Mouse (Mus musculus): ENCODE data around the gene Fibcd1. TPM values are rescaled to one million over a fixed set of nuclear protein-coding genes. Genes with fewer than 3 reads are reported as not detected.

Fibcd1 gene
- polyA plus RNA-seq, 1 experiment, result 1.5 TPM

DNA sequence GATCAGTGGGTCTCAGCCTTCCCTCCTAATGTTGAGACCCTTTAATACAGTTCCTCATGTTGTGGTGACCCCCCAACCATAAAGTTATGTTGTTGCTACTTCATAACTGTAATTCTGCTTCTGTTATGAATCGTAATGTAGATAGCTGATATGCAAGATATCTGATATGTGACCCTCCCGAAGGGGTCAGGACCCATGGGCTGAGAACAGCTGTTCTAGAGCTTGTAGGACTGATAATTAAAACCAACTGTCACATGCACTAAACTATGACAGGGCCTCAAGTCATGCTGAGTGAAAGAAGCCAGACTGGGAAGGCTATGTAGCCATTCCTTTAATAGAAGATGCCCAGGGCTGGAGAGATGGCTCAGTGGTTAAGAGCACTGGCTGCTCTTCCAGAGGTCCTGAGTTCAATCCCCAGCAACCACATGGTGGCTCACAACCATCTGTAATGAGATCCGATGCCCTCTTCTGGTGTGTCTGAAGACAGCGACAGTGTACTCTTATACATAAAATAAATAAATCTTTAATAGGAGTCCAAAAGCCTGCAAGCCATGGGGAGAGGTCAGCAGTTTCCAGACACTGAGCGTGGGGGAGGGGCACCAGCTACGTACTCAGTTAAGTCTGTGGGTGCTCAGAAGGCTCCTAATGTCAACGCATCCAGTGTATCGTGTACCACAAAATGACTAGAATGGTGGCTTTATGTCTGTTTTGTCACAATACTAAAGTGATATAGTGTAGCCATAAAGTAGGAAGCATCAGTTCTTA is 22.1 kb upstream of the Fibcd1 start:
- TF ChIP-seq CTCF (IDR thresholded peaks at IDR 0.05; ENCODE audit: borderline replicate concordance, insufficient read depth, low read depth, low read length) (no peak), POLR2A (IDR thresholded peaks at IDR 0.05; ENCODE audit: borderline replicate concordance, insufficient read depth, low read length) (no peak)
- DNase-seq, result no peak
- 90% methylated on average over 8 of the region's 8 CpGs for WGBS
- no peak overlapping the region for H3K27ac ChIP-seq (ENCODE audit: insufficient read depth, low read length)
- H3K27me3 ChIP-seq (ENCODE audit: control insufficient read depth, insufficient read depth, low read length), result no peaks in the 10 kb centered on the region
- no peak overlapping the region for H3K4me3 ChIP-seq (replicated peaks; ENCODE audit: insufficient read depth, low read depth, low read length)
- no peaks in the 10 kb centered on the region for H3K4me1 ChIP-seq (ENCODE audit: control insufficient read depth, insufficient read depth, low read length)

DNA sequence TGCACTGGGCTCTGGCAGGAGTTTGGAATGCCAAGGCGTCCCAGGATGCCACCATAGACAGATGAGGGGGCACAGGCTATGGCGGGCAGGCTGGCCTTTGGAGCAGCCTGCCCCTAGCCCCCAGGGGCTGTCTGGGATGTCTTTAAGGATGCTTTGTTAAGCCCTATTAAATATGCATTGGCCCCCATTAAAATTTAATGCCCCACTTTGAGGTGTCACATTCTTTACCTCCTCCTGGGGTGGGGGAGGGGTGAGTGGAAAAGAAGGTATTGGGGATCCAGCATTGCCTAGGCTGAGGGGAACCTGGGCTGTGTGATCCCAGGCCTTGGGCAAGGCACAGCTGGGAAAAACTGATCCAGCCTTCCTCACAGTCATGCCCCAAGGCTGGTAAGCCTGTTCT is 20.0 kb upstream of the Fibcd1 start:
- no peak overlapping the region for H3K27ac ChIP-seq (ENCODE audit: insufficient read depth, low read length)
- TF ChIP-seq POLR2A (IDR thresholded peaks at IDR 0.05; ENCODE audit: borderline replicate concordance, insufficient read depth, low read length) (no peak), CTCF (IDR thresholded peaks at IDR 0.05; ENCODE audit: borderline replicate concordance, insufficient read depth, low read depth, low read length) (no peak)

DNA sequence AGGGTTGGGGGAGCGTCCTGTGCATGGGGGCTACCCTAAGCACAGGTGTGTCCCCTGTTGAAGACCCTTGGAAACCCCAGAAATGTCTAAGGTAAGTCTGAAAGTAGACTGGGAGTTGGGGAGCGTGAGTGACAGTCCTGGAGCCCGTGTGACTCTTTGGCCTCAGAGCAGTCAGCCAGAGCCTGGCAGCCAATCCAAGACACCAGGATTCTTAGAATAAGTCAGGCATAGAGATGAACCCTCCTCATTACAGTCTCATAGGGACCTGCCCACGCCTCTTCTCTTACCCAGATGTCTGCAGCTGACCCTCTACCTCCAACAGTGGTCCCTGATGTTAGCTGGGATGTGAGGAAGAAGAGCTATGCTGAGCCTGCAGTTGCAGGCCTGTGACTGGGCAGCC is 19.5 kb upstream of the Fibcd1 start:
- TF ChIP-seq POLR2A (IDR thresholded peaks at IDR 0.05; ENCODE audit: borderline replicate concordance, insufficient read depth, low read length) (no peak), CTCF (IDR thresholded peaks at IDR 0.05; ENCODE audit: borderline replicate concordance, insufficient read depth, low read depth, low read length) (no peak)
- WGBS, result 56% methylated on average over 4 of the region's 4 CpGs
- no peak for DNase-seq
- H3K4me1 ChIP-seq (ENCODE audit: control insufficient read depth, insufficient read depth, low read length), result no peaks in the 10 kb centered on the region
- no peak overlapping the region for H3K4me3 ChIP-seq (replicated peaks; ENCODE audit: insufficient read depth, low read depth, low read length)
- no peak overlapping the region for H3K27ac ChIP-seq (ENCODE audit: insufficient read depth, low read length)
- H3K27me3 ChIP-seq (ENCODE audit: control insufficient read depth, insufficient read depth, low read length), result no peaks in the 10 kb centered on the region

More for the DNA sequence above, 20.0 kb upstream of the Fibcd1 start:
- Histone ChIP-seq H3K27me3 (ENCODE audit: control insufficient read depth, insufficient read depth, low read length) (no peaks in the 10 kb centered on the region), H3K4me1 (ENCODE audit: control insufficient read depth, insufficient read depth, low read length) (no peaks in the 10 kb centered on the region), H3K4me3 (replicated peaks; ENCODE audit: insufficient read depth, low read depth, low read length) (no peak overlapping the region)
- DNase-seq, result no peak
- WGBS, result 63% methylated on average over 2 of the region's 2 CpGs

- no peak for DNase-seq
- TF ChIP-seq POLR2A (IDR thresholded peaks at IDR 0.05; ENCODE audit: borderline replicate concordance, insufficient read depth, low read length), result no peak
- no peak for TF ChIP-seq CTCF (IDR thresholded peaks at IDR 0.05; ENCODE audit: borderline replicate concordance, insufficient read depth, low read depth, low read length)
- Histone ChIP-seq H3K4me1 (ENCODE audit: control insufficient read depth, insufficient read depth, low read length) (no peaks in the 10 kb centered on the region), H3K27ac (ENCODE audit: insufficient read depth, low read length) (no peak overlapping the region), H3K4me3 (replicated peaks; ENCODE audit: insufficient read depth, low read depth, low read length) (no peak overlapping the region), H3K27me3 (ENCODE audit: control insufficient read depth, insufficient read depth, low read length) (no peaks in the 10 kb centered on the region)
- 90% methylated on average over 9 of the region's 9 CpGs for WGBS
These were observed 19.1 kb upstream of the Fibcd1 start for GRCm38 (mm10) chr2:31864891-31865290.

- Histone ChIP-seq H3K4me1 (ENCODE audit: control insufficient read depth, insufficient read depth, low read length) (no peaks in the 10 kb centered on the region), H3K27ac (ENCODE audit: insufficient read depth, low read length) (no peak overlapping the region), H3K4me3 (replicated peaks; ENCODE audit: insufficient read depth, low read depth, low read length) (no peak overlapping the region), H3K27me3 (ENCODE audit: control insufficient read depth, insufficient read depth, low read length) (no peaks in the 10 kb centered on the region)
- DNase-seq, result no peak
- 82% methylated on average over 1 of the region's 1 CpGs for WGBS
- no peak for TF ChIP-seq POLR2A (IDR thresholded peaks at IDR 0.05; ENCODE audit: borderline replicate concordance, insufficient read depth, low read length)
- no peak for TF ChIP-seq CTCF (IDR thresholded peaks at IDR 0.05; ENCODE audit: borderline replicate concordance, insufficient read depth, low read depth, low read length)
These were observed 18.0 kb upstream of the Fibcd1 start for GRCm38 (mm10) chr2:31863766-31864165.

DNA sequence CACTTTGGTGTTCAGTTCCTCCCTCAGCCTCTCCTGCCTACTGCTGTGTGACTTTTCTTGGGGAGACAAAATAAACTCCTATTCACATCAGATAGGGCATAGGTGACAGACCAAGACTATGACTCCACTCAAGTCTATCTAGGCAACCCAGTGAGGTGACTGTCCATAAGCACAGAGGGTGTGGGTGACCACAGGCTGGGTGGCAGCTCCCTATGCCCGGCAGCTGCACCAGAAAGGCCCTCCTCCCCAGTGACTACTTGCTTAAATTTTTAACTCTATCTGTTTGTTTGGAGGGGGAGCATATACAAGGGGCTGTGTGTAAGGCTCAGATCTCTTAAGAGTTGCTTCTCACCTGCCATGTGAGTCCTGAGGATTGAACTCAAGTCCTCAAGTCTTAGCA is 17.1 kb upstream of the Fibcd1 start:
- Histone ChIP-seq H3K27ac (ENCODE audit: insufficient read depth, low read length) (no peak overlapping the region), H3K4me1 (ENCODE audit: control insufficient read depth, insufficient read depth, low read length) (no peaks in the 10 kb centered on the region), H3K4me3 (replicated peaks; ENCODE audit: insufficient read depth, low read depth, low read length) (no peak overlapping the region), H3K27me3 (ENCODE audit: control insufficient read depth, insufficient read depth, low read length) (no peaks in the 10 kb centered on the region)
- DNase-seq, result no peak
- TF ChIP-seq CTCF (IDR thresholded peaks at IDR 0.05; ENCODE audit: borderline replicate concordance, insufficient read depth, low read depth, low read length) (no peak), POLR2A (IDR thresholded peaks at IDR 0.05; ENCODE audit: borderline replicate concordance, insufficient read depth, low read length) (no peak)
- WGBS, result 60% methylated on average over 1 of the region's 1 CpGs

DNA sequence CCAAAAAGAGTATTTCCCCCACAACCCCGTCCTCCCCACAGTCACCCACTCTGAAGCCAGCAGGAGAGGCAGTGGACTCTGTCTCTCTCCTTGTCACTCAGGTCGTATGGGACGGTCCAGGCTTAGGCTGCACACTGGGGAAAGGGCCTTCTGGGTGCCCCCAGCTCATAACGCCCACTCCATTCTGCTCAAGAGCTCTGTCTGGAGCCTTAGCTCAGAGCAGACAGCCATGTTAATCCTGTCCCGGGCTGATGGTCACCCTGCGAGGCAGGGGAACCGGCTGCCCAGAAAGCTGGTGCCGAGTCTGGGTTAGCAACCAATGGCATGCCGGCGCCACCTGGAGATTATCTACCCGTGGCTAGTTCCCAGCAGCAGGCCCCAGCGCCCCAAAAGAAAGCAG is 12.7 kb upstream of the Fibcd1 start:
- Histone ChIP-seq H3K4me1 (ENCODE audit: control insufficient read depth, insufficient read depth, low read length) (no peaks in the 10 kb centered on the region), H3K27me3 (ENCODE audit: control insufficient read depth, insufficient read depth, low read length) (no peaks in the 10 kb centered on the region), H3K4me3 (replicated peaks; ENCODE audit: insufficient read depth, low read depth, low read length) (no peak overlapping the region), H3K27ac (ENCODE audit: insufficient read depth, low read length) (no peak overlapping the region)
- WGBS, result 38% methylated on average over 12 of the region's 12 CpGs
- TF ChIP-seq POLR2A (IDR thresholded peaks at IDR 0.05; ENCODE audit: borderline replicate concordance, insufficient read depth, low read length) (no peak), CTCF (IDR thresholded peaks at IDR 0.05; ENCODE audit: borderline replicate concordance, insufficient read depth, low read depth, low read length) (no peak)
- DNase-seq, result no peak

- peak; percentile 10 to 23 for DNase-seq
- Histone ChIP-seq H3K27me3 (ENCODE audit: control insufficient read depth, insufficient read depth, low read length) (no peaks in the 10 kb centered on the region), H3K4me3 (replicated peaks; ENCODE audit: insufficient read depth, low read depth, low read length) (no peak overlapping the region), H3K4me1 (ENCODE audit: control insufficient read depth, insufficient read depth, low read length) (no peaks in the 10 kb centered on the region), H3K27ac (ENCODE audit: insufficient read depth, low read length) (no peak overlapping the region)
- 24% methylated on average over 6 of the region's 6 CpGs for WGBS
- TF ChIP-seq POLR2A (IDR thresholded peaks at IDR 0.05; ENCODE audit: borderline replicate concordance, insufficient read depth, low read length) (no peak), CTCF (IDR thresholded peaks at IDR 0.05; ENCODE audit: borderline replicate concordance, insufficient read depth, low read depth, low read length) (no peak)
These were observed 11.4 kb upstream of the Fibcd1 start for GRCm38 (mm10) chr2:31857180-31857579.

All from cerebellum, adult 2 months (tissue).